Mouse (Mus musculus): ENCODE measurements around the gene Gm21976. TPM values are rescaled to one million over a fixed set of nuclear protein-coding genes. Genes with fewer than 3 reads are reported as not detected.

The Gm21976 gene
- polyA plus RNA-seq (2014; fragmentation: Nextera tagmentation; extraction: Ambion mirVana): not detected in 2 replicates

DNA sequence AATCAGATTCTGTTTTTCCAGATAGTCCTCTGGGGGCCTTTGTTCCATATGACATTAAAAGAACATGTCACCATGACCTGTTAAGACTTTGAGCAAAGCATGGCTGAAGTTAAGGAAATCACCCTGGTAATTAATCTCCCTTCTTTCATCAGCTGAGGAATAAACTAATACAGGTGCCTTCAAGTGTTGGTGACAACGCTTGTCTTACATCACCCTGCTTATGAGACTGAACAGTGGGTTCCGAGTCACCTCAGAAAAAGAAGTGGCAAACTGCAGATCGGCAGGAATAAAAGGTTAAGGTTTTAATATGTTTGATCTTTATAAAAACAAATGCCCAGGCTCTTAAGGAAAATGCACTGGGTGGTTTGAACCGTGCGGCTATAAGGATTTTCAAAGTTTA, at the start of gene Gm21976:
Gene Gm21976 (plus strand): TSS at position 202 of the 400 bp plus-strand sequence.
- 69% methylated on average over 5 of the region's 5 CpGs for WGBS
- no peak within 1 kb of the TSS for H3K4me3 ChIP-seq (ENCODE audit: low read depth, low read length)
- no peaks in the 10 kb centered on the region for H3K4me1 ChIP-seq (ENCODE audit: insufficient read depth)
- no peak within 1 kb of the TSS for H3K27ac ChIP-seq (ENCODE audit: low read depth)
- no peak for ATAC-seq (ENCODE audit: insufficient read depth)
- H3K4me2 ChIP-seq: no peak within 1 kb of the TSS
- H3K9me3 ChIP-seq (ENCODE audit: low read depth, low read length): no peaks in the 10 kb centered on the region
- no peaks in the 10 kb centered on the region for H3K27me3 ChIP-seq (ENCODE audit: insufficient read depth, low read length)
- TF ChIP-seq CTCF (IDR thresholded peaks at IDR 0.05; ENCODE audit: low read depth): no peak
- H3K9ac ChIP-seq: no peak within 1 kb of the TSS
- no peak for DNase-seq
- H3K36me3 ChIP-seq (ENCODE audit: insufficient read depth): peaks cover 4% of the 10 kb centered on the region

DNA sequence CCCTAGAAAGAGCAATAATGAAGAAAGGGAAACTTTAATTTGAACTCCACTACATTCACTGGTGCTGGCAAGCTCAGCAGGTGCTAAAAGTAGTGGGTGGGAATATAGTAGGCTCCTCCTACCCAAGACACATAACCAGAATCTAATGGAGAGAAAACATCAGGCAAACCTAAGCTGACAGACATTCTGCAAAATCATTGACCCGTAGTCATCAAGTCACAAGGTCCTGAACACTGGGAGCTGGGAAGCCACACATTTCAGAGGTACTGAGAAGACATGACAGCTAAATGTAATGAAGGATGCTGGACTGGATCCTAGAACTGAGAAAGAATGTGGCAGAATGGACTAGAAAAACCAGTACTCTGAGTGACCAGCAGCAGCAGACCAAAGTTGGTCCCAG, 49.2 kb upstream of the Gm21976 start:
- H3K4me3 ChIP-seq (ENCODE audit: low read depth, low read length): no peak overlapping the region
- no peak for TF ChIP-seq CTCF (IDR thresholded peaks at IDR 0.05; ENCODE audit: low read depth)
- no peaks in the 10 kb centered on the region for H3K9me3 ChIP-seq (ENCODE audit: low read depth, low read length)
- 90% methylated on average over 1 of the region's 1 CpGs for WGBS
- no peaks in the 10 kb centered on the region for H3K4me1 ChIP-seq (ENCODE audit: insufficient read depth)
- no peaks in the 10 kb centered on the region for H3K27me3 ChIP-seq (ENCODE audit: insufficient read depth, low read length)
- H3K36me3 ChIP-seq (ENCODE audit: insufficient read depth): no peaks in the 10 kb centered on the region
- DNase-seq (no peak), ATAC-seq (ENCODE audit: insufficient read depth) (no peak)
- no peak overlapping the region for H3K9ac ChIP-seq
- H3K27ac ChIP-seq (ENCODE audit: low read depth): no peak overlapping the region
- no peak overlapping the region for H3K4me2 ChIP-seq

DNA sequence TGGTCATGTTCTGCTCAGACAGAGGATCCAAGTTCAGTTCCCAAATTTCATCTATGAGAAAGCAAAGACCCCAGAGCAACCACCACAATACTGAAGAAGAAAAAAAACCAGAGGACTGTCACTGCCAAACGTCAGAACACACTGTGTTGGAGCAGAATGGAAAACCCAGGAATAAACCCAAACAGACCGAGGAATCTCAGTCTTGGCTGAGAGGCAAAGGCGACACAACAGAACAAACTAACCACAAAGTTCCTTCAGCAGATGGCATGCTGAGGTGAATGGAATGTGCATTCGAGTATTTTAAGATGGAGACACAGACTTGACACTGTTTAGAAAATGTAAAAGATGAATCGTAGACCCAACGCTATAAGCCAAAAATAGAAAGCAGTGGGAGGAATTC, 44.2 kb upstream of the Gm21976 start:
- WGBS: 36% methylated on average over 6 of the region's 6 CpGs
- no peak for TF ChIP-seq CTCF (IDR thresholded peaks at IDR 0.05; ENCODE audit: low read depth)
- H3K9me3 ChIP-seq (ENCODE audit: low read depth, low read length): no peaks in the 10 kb centered on the region

DNA sequence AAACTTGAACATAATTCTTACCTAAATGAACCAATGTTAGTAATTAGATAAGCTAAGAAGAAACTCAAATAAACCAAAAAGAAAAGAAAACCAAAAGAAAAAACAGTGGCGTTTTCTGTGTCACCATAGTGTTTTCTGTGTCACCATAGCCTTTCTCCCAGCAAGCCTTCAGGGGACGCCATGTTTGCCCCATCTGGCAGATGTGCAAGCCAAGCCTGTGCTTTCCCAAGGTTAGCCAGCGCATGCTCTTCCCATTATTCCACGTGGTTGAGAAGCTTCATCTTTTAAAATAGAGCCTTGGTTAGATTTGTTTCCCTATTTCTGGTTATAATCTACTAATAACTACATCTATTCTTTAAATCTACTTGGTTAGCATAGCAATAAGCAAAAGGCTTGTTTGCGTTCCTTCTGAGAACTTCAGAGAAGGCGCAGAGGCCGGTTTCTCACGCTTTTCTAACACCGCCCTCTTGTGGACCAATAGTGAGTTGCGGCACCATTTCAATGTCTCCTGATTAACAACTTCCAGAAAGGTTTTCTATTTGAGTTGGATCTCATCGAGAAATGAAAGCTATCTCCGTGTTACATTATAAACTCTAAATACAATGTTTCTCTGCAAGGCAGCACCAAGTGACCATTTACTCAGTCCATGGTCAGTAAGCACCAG, 39.6 kb upstream of the Gm21976 start:
- Histone ChIP-seq H3K4me1 (ENCODE audit: insufficient read depth) (no peaks in the 10 kb centered on the region), H3K27ac (ENCODE audit: low read depth) (no peak overlapping the region), H3K4me3 (ENCODE audit: low read depth, low read length) (no peak overlapping the region), H3K27me3 (ENCODE audit: insufficient read depth, low read length) (no peaks in the 10 kb centered on the region; the same call in 1 of the 2 replicates), H3K9ac (no peak overlapping the region), H3K36me3 (ENCODE audit: insufficient read depth) (no peaks in the 10 kb centered on the region), H3K4me2 (no peak overlapping the region), H3K9me3 (ENCODE audit: low read depth, low read length) (no peaks in the 10 kb centered on the region)
- peak; percentile 93 for DNase-seq
- 15% methylated on average over 12 of the region's 12 CpGs for WGBS
- no peak for ATAC-seq (ENCODE audit: insufficient read depth)
- peak; percentile 87 for TF ChIP-seq CTCF (IDR thresholded peaks at IDR 0.05; ENCODE audit: low read depth)

More for the DNA sequence above, 44.2 kb upstream of the Gm21976 start:
- Histone ChIP-seq H3K9ac (no peak overlapping the region), H3K4me2 (no peak overlapping the region), H3K4me3 (ENCODE audit: low read depth, low read length) (no peak overlapping the region), H3K4me1 (ENCODE audit: insufficient read depth) (no peaks in the 10 kb centered on the region), H3K36me3 (ENCODE audit: insufficient read depth) (no peaks in the 10 kb centered on the region), H3K27me3 (ENCODE audit: insufficient read depth, low read length) (no peaks in the 10 kb centered on the region), H3K27ac (ENCODE audit: low read depth) (no peak overlapping the region)
- no peak for ATAC-seq (ENCODE audit: insufficient read depth)
- DNase-seq: peak; percentile 26

DNA sequence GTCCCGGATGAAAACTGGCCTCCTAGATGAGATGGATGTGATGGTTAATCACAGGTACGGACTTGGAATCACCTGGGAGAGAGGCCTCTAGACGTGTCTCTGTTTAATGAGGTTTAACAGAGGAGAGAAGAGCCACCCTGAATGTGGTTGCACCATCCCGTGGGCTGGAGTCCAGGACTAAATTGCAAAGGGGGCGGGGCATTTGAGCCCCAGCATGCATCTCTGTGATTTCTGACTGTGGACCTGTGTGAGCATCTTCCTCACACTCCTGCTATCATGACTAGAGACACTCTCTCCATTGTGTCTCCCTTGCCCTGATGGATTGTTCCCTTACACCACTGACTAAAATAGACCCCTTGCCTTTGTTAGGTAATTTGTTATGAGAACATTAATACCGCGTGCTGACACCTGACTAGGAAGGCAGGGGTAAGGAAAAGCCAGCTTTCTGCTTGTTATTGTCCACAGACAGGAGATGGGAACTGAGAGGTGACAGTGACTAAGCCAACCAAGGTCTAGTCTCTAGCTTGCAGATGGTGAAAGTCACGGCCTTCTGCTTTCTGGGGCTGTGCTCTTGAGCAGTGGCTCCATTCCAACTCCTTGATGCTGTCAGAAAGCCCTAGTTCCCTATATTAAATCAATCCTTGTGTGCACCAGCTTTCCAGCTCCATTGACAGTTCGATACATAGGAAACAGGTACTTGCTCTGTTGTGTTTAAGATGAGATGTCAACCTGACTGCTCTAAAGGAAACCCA, 38.0 kb upstream of the Gm21976 start:
- H3K4me2 ChIP-seq: no peak overlapping the region
- no peaks in the 10 kb centered on the region for H3K36me3 ChIP-seq (ENCODE audit: insufficient read depth)
- WGBS: 62% methylated on average over 9 of the region's 9 CpGs
- no peak overlapping the region for H3K27ac ChIP-seq (ENCODE audit: low read depth)
- DNase-seq (no peak), ATAC-seq (ENCODE audit: insufficient read depth) (no peak)
- no peaks in the 10 kb centered on the region; the same call in 1 of the 2 replicates for H3K27me3 ChIP-seq (ENCODE audit: insufficient read depth, low read length)
- H3K9ac ChIP-seq: no peak overlapping the region
- H3K4me1 ChIP-seq (ENCODE audit: insufficient read depth): no peaks in the 10 kb centered on the region
- H3K4me3 ChIP-seq (ENCODE audit: low read depth, low read length): no peak overlapping the region
- no peak for TF ChIP-seq CTCF (IDR thresholded peaks at IDR 0.05; ENCODE audit: low read depth)
- H3K9me3 ChIP-seq (ENCODE audit: low read depth, low read length): no peaks in the 10 kb centered on the region

DNA sequence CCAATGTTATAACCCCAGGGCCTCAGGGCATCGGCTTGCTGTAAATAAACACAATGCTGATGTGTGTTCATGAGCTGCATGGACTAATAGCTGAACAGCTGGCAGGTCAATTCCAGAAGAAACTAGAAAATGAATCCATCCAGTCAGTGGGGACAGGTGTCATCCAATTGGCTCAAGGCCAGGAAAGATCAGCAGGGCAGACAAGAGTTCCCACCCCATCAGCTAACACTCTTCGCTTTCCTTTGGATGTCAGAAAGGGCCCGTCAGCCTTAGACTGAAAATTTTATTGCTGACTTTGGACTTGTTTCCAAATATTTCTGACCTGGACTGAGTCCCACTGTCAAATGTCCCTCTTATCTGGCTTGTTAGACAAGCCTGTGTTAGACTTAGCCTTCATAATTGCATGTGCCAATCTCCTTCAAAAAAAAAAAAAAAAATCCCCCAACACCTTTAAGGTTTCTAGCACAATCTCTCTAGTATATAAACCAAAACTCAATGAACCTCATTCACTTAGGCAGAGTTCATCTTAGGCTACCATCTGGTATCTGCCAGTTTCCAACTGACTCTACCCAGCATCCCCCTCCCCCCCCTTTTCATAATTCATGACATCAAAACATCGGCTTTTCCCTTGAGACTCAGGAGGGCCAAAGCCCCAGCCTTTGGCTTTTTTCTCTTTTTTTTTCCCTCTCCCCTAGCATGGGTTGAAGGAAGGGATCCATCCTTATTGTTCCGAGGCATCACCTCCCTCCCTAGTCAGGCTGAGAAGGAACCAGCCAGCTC, 34.9 kb upstream of the Gm21976 start:
- DNase-seq (peak; percentile 39), ATAC-seq (ENCODE audit: insufficient read depth) (no peak)
- 47% methylated on average over 5 of the region's 5 CpGs for WGBS
- Histone ChIP-seq H3K27me3 (ENCODE audit: insufficient read depth, low read length) (no peaks in the 10 kb centered on the region; the same call in 1 of the 2 replicates), H3K27ac (ENCODE audit: low read depth) (no peak overlapping the region), H3K9ac (no peak overlapping the region), H3K4me3 (ENCODE audit: low read depth, low read length) (no peak overlapping the region), H3K4me2 (no peak overlapping the region), H3K36me3 (ENCODE audit: insufficient read depth) (peaks cover 23% of the 10 kb centered on the region), H3K4me1 (ENCODE audit: insufficient read depth) (no peaks in the 10 kb centered on the region), H3K9me3 (ENCODE audit: low read depth, low read length) (no peaks in the 10 kb centered on the region)
- no peak for TF ChIP-seq CTCF (IDR thresholded peaks at IDR 0.05; ENCODE audit: low read depth)

DNA sequence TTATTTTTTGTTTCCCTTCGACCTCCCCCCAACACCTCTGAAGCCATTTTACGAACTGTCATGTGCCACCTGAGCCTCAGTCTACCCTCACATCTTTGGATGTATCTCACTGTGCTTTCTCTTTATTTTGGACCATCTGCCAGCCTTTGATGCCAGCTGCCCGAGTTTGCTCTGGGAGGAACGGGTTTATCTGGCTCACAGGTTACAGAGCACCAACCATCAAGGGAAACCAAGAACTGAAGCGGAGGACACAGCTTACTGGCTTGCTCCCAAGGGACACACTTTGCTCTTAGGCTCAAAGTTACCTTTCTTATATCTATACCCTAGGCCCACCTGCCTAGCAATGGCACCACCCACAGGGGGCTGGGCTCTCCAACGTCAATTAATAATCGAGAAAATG, 34.3 kb upstream of the Gm21976 start:
- Histone ChIP-seq H3K36me3 (ENCODE audit: insufficient read depth) (peaks cover 29% of the 10 kb centered on the region), H3K4me1 (ENCODE audit: insufficient read depth) (no peaks in the 10 kb centered on the region), H3K9me3 (ENCODE audit: low read depth, low read length) (no peaks in the 10 kb centered on the region), H3K4me2 (no peak overlapping the region), H3K27me3 (ENCODE audit: insufficient read depth, low read length) (no peaks in the 10 kb centered on the region; the same call in 1 of the 2 replicates), H3K9ac (no peak overlapping the region), H3K27ac (ENCODE audit: low read depth) (no peak overlapping the region), H3K4me3 (ENCODE audit: low read depth, low read length) (no peak overlapping the region)
- no peak for TF ChIP-seq CTCF (IDR thresholded peaks at IDR 0.05; ENCODE audit: low read depth)
- DNase-seq (no peak), ATAC-seq (ENCODE audit: insufficient read depth) (no peak)
- WGBS: 68% methylated on average over 7 of the region's 7 CpGs

Data from lung, embryonic 14.5 days (tissue).